Mouse (Mus musculus): ENCODE results near the gene Tubb2a.

- TF ChIP-seq CTCF (IDR thresholded peaks at IDR 0.05; ENCODE audit: borderline replicate concordance, insufficient read depth, low read length) (no peak), POLR2A (IDR thresholded peaks at IDR 0.05; ENCODE audit: low read depth, low read length) (no peak)
Observed at GRCm38 (mm10) chr13:34095542-34096435, 18.0 kb upstream of the Tubb2a start.

Measured in embryonic fibroblast, embryonic 13.5 days (primary cell).